Mouse (Mus musculus) lung, embryonic 14.5 days (tissue): ENCODE results near the gene Zmat5. TPM values are rescaled to one million over a fixed set of nuclear protein-coding genes. Genes with fewer than 3 reads are reported as not detected.

ENCODE experiments used
- ATAC-seq: fragments of 200-750 bp; cut with Nextera tagmentation; 2 replicates; pipeline ENCODE4 v1.8.0; 2017; ENCODE audit warnings: mild to moderate bottlenecking, moderate TSS enrichment, moderate library complexity; ENCODE audit not compliant: insufficient read depth
- DNase-seq: peaks from one replicate; pipeline ENCODE4 v3.0.0-alpha.2; 2015
- H3K27ac ChIP-seq: fragments of 300-500 bp; sonication (generic); 2 replicates; pipeline ENCODE4 v1.5.1; 2014; ENCODE audit warnings: low read depth, mild to moderate bottlenecking, moderate library complexity
- H3K27me3 ChIP-seq: fragments of 300-500 bp; sonication (generic); 2 replicates; pipeline ENCODE4 v1.6.1; 2014; ENCODE audit warnings: low read length, control low read depth; ENCODE audit not compliant: insufficient read depth
- H3K36me3 ChIP-seq: fragments of 300-500 bp; sonication (generic); 2 replicates; pipeline ENCODE4 v1.6.1; 2014; ENCODE audit warnings: control low read depth; ENCODE audit not compliant: insufficient read depth
- H3K4me1 ChIP-seq: fragments of 300-500 bp; sonication (generic); 2 replicates; pipeline ENCODE4 v1.6.1; 2014; ENCODE audit warnings: antibody characterized with exemption, control low read depth; ENCODE audit not compliant: insufficient read depth
- H3K4me2 ChIP-seq: fragments of 300-500 bp; sonication (generic); 2 replicates; pipeline ENCODE4 v1.6.1; 2014; ENCODE audit warnings: mild to moderate bottlenecking
- H3K4me3 ChIP-seq: fragments of 300-500 bp; sonication (generic); 2 replicates; pipeline ENCODE4 v1.5.1; 2014; ENCODE audit warnings: low read depth, low read length
- H3K9ac ChIP-seq: fragments of 300-500 bp; sonication (generic); 2 replicates; pipeline ENCODE4 v1.6.1; 2014
- H3K9me3 ChIP-seq: fragments of 300-500 bp; sonication (generic); 2 replicates; pipeline ENCODE4 v1.6.1; 2016; ENCODE audit warnings: low read depth, low read length, control low read depth
- CTCF ChIP-seq: IDR thresholded peaks from 2 replicates; pipeline ENCODE4 v1.5.1; 2016; ENCODE audit warnings: antibody characterized with exemption, low read depth
- WGBS: fragments of 180-500 bp; shearing (Covaris S2); extraction: QIAGEN DNeasy Blood & Tissue Kit; methylation state at CpG from one replicate; pipeline ENCODE4 v1.1.7; 2014; 5-methylcytosine and 5-hydroxymethylcytosine counted together
- polyA plus RNA-seq: library from polyadenylated mRNA; unstranded; fragments of >200 nt; fragmentation: Nextera tagmentation; extraction: Ambion mirVana; gene quantifications from 2 replicates; pipeline ENCODE4 v1.2.1, GENCODE M21; 2014

Gene Zmat5
- polyA plus RNA-seq, 1 experiment from 2014 or later: 70.4 TPM

- no peak overlapping the region for H3K4me2 ChIP-seq
- H3K4me3 ChIP-seq: no peak overlapping the region
- no peaks in the 10 kb centered on the region for H3K36me3 ChIP-seq
- no peaks in the 10 kb centered on the region for H3K4me1 ChIP-seq
- ATAC-seq (no peak), DNase-seq (no peak)
- H3K27ac ChIP-seq: no peak overlapping the region
- WGBS: 54% methylated on average over 6 of the region's 6 CpGs
- H3K27me3 ChIP-seq: no peaks in the 10 kb centered on the region
- H3K9me3 ChIP-seq: no peaks in the 10 kb centered on the region
- H3K9ac ChIP-seq: no peak overlapping the region
- TF ChIP-seq CTCF: peak; percentile 27; the same call in 1 of the 2 replicates
These were observed 31.9 kb downstream of the Zmat5 start for GRCm38 (mm10) chr11:4736355-4736754.

GRCm38 (mm10) chr11:4737682-4738081 is 33.2 kb downstream of the Zmat5 start:
- Histone ChIP-seq H3K27me3 (no peaks in the 10 kb centered on the region), H3K4me2 (no peak overlapping the region), H3K9ac (no peak overlapping the region), H3K4me3 (no peak overlapping the region), H3K36me3 (no peaks in the 10 kb centered on the region), H3K4me1 (no peaks in the 10 kb centered on the region), H3K9me3 (no peaks in the 10 kb centered on the region), H3K27ac (no peak overlapping the region)
- no peak for TF ChIP-seq CTCF
- DNase-seq: no peak
- WGBS: 72% methylated on average over 10 of the region's 10 CpGs
- no peak for ATAC-seq

GRCm38 (mm10) chr11:4738719-4739118 is 34.2 kb downstream of the Zmat5 start:
- Histone ChIP-seq H3K4me3 (no peak overlapping the region), H3K9me3 (no peaks in the 10 kb centered on the region), H3K9ac (no peak overlapping the region), H3K4me1 (no peaks in the 10 kb centered on the region), H3K27ac (no peak overlapping the region), H3K36me3 (no peaks in the 10 kb centered on the region), H3K27me3 (peaks cover 5% of the 10 kb centered on the region; the same call in 1 of the 2 replicates), H3K4me2 (no peak overlapping the region)
- ATAC-seq: no peak
- TF ChIP-seq CTCF: no peak
- 87% methylated on average over 16 of the region's 16 CpGs for WGBS
- DNase-seq: no peak

GRCm38 (mm10) chr11:4740785-4741184 is 36.3 kb downstream of the Zmat5 start:
- Histone ChIP-seq H3K4me2 (no peak overlapping the region), H3K27ac (no peak overlapping the region), H3K4me3 (no peak overlapping the region), H3K27me3 (peaks cover 25% of the 10 kb centered on the region), H3K36me3 (no peaks in the 10 kb centered on the region), H3K4me1 (no peaks in the 10 kb centered on the region), H3K9me3 (no peaks in the 10 kb centered on the region), H3K9ac (no peak overlapping the region)
- WGBS: 54% methylated on average over 5 of the region's 5 CpGs
- TF ChIP-seq CTCF: no peak
- no peak for ATAC-seq
- no peak for DNase-seq

GRCm38 (mm10) chr11:4744691-4745090 is 40.2 kb downstream of the Zmat5 start:
- Histone ChIP-seq H3K36me3 (no peaks in the 10 kb centered on the region), H3K9me3 (no peaks in the 10 kb centered on the region), H3K4me1 (no peaks in the 10 kb centered on the region), H3K4me2 (no peak overlapping the region), H3K9ac (no peak overlapping the region), H3K4me3 (no peak overlapping the region), H3K27me3 (peaks cover 63% of the 10 kb centered on the region), H3K27ac (no peak overlapping the region)
- ATAC-seq: no peak
- 54% methylated on average over 6 of the region's 6 CpGs for WGBS
- TF ChIP-seq CTCF: no peak
- DNase-seq: no peak

- Histone ChIP-seq H3K4me3 (peak overlapping the region; percentile 46), H3K9ac (peak overlapping the region; percentile 6; the same call in 1 of the 2 replicates), H3K27me3 (peaks cover 66% of the 10 kb centered on the region), H3K4me2 (peak overlapping the region; percentile 84), H3K9me3 (no peaks in the 10 kb centered on the region), H3K36me3 (no peaks in the 10 kb centered on the region), H3K27ac (no peak overlapping the region), H3K4me1 (no peaks in the 10 kb centered on the region)
- DNase-seq: peak; percentile 20
- no peak for TF ChIP-seq CTCF
- peak; percentile 20; the same call in 1 of the 2 replicates for ATAC-seq
- under 1% methylated on average over 29 of the region's 39 CpGs for WGBS
These were observed 41.5 kb downstream of the Zmat5 start for GRCm38 (mm10) chr11:4745969-4746368.

GRCm38 (mm10) chr11:4746733-4747132 is 42.3 kb downstream of the Zmat5 start, which contains the start of gene Cabp7:
TSS of gene Cabp7 (minus strand) at chr11:4746778.
- no peak within 1 kb of the TSS for H3K27ac ChIP-seq
- ATAC-seq (no peak), DNase-seq (no peak)
- H3K9me3 ChIP-seq: no peaks in the 10 kb centered on the region
- peak within 1 kb of the TSS; percentile 84 for H3K4me2 ChIP-seq
- H3K4me3 ChIP-seq: peak within 1 kb of the TSS; percentile 46
- WGBS: under 1% methylated on average over 35 of the region's 73 CpGs
- peak within 1 kb of the TSS; percentile 6; the same call in 1 of the 2 replicates for H3K9ac ChIP-seq
- no peaks in the 10 kb centered on the region for H3K4me1 ChIP-seq
- TF ChIP-seq CTCF: no peak
- H3K27me3 ChIP-seq: peaks cover 66% of the 10 kb centered on the region
- no peaks in the 10 kb centered on the region for H3K36me3 ChIP-seq
